Mouse (Mus musculus): Measurements from ENCODE around the gene Cys1.
"Not testable (repeated sequence)": the region's sequence is repeated elsewhere in the genome, so short reads cannot be mapped to it uniquely, and the experiment has no call there.

Gene Cys1

DNA sequence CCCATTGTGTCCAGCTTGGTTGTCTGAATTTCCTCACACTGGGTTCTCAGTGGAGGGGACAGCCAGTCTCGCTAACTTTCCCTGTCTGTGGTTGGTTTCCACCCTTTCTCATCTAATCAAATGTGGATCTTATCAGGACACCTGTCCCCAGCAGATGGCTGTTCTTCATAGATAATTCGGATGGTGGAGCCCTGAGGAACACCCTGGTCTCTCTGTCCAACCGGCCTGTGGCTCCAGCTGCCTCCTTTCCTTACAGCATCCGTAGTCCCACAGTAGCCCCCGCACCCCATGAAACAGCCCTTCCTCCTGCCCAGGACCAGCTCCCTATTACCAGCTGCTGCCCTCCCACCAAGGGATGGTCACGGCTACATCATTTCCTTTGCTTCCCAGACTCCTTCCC is 35.7 kb downstream of the Cys1 start:
- DNase-seq (ENCODE audit: low spot score): no peak

DNA sequence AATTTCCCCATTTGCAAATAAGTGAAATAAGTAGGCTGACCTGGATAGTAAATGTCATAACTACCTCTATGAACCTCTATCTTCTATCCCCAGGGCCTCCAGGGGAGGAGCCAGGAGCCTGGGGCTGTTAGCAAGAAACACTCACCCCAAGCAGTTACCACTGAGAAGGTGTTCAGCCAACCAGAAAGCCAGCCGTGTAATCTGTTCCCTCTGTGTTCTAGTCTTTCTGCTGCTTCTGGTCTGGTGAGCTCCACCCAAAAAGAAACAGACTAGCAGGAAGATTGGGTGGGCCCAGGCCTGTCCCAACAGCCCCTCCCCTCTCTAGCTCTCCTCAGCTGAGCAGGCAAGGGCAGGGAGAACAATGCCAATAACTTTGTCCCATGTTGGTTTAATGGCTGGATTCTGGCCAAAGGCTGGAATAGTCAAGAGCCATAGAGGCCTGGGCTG is 37.5 kb downstream of the Cys1 start:
- no peak for DNase-seq (ENCODE audit: low spot score)

DNA sequence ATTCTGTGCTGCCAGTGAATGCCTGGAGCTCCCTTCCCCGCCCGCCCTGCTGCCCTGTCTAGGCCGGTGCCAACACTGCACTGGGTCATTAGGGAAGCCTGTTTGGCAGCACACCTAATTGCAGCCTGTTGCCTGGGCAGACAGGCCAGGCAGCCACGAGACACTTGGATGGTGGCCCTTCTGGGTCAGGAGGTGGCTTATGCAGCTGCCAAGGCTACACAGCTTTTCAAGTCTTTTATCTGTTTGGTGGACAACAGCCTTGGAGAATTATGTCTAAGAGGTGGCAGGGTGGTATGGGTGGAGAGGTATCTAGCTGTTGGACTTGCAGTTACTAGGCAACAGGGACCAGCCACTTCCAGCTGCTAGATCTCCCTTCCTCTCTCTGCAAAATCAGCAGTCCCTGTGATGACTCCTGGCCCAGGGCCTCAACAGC is 39.2 kb downstream of the Cys1 start:
- peak; percentile 79 for DNase-seq (ENCODE audit: low spot score)

DNA sequence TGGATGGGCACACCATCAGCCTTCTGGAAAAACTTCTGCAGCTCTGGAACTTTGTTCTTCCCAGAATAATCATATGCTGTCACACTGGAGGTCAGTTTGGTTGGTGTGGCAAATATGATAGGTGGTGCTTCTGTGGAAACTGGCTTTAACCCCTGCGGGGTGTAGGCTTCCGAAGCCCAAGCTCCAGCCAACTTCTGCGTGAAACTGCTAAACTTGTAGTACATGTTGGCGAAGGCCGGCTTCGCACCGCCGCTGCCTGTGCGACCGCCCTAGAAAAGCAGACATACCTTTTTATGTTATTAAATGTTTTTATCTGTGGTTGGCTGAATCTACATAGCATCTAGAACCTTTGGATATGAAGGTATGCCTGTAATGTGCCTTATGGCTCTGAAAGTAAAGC is 42.8 kb downstream of the Cys1 start:
- not testable (repeated sequence) for DNase-seq (ENCODE audit: low spot score)

DNA sequence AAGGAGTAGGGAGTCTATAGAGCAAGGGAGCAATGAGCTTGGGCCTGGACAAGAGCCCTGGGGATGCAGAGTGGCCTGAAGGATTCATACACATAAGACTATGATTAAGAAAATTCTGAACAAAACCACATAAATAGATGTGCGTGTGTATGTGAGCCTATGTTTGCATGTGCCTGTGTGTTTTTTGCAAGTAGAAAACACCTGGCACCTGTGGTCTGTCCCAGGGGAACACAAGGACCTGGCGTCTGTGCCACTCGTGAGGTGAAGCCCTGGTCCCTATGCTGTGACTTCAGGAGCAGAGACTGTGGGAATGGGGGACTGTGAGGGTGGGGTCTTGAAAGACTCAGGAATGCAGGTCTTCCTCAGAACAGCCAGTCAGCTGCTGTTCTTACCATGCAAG is 47.0 kb downstream of the Cys1 start:
- no peak for DNase-seq (ENCODE audit: low spot score)

DNA sequence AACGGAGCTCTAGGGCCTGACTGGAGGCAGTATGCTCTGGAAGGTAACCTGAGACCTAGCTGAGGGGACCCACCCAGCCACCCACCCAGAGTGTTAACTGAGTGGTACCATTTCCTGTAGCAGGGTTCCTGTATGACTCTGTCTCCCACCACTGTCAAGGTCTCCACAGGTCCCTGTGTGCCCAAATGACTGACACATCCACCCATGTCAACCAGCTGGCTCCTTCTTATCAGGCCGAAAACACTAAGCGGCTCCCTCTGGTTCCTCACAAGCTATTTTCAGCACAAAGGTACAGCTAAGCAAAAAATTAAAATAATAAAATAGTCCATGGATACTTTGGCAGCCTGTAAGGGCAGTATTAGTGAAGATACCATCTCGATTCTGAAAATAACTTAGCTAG is 47.4 kb downstream of the Cys1 start:
- no peak for DNase-seq (ENCODE audit: low spot score)

DNA sequence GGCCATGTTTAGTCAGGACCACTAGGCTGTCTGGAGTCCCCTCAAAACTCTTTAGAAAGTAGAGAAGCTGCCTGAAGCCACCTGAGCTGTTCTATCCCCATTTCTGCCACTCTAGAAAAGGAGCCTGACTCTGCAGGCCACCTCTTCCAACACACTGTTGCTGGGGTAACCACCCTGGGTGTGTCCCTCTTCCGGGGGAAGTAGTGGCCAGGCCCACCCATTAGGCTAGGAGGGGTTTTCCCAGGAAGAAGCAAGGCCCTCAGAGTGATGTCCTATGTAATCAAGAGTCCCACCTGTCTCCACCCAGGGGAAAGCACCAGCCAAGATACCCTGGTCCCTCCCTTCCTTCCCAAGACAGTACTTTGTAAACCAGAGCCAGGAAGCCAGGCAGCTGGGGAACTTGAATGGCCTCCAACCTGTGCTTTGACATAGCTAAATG is 47.8 kb downstream of the Cys1 start:
- no peak for DNase-seq (ENCODE audit: low spot score)

DNA sequence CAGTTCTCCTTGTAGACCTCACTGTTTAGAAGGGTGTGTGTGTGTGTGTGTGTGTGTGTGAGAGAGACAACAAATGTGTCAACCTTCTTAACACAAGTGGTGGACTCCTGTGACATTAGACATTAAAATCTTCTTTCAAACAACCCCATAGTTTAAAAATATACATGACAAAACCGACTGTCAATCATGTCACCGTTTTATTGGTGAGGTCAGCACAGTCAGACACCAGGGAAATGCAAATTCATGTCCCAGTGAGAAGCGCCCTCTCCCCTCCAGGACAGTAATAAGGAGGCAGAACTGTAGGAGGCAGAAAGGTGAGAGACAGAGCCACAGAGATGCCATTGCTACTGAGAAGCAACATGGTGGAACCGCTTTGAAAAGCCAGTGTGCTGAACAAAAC is 49.2 kb downstream of the Cys1 start:
- no peak for DNase-seq (ENCODE audit: low spot score)

DNA sequence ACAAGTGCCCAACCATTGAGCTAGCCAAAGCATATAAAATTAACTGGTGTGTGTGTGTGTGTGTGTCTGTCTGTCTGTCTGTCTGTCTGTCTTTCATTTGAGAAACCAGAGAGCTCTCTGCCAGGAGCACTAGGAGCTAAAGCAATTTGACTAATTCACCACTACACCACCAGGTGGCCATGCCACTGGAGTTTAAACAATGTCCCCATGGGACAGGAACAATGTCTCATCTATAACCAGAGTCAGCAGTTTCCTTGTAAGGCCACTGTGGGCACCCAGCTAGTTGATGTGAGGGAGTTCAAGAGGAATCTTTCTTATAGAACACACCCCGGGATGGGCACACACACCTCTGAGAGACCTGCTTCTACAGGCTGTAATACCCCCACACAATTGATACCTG is 51.4 kb downstream of the Cys1 start:
- peak; percentile 23 for DNase-seq (ENCODE audit: low spot score)

DNA sequence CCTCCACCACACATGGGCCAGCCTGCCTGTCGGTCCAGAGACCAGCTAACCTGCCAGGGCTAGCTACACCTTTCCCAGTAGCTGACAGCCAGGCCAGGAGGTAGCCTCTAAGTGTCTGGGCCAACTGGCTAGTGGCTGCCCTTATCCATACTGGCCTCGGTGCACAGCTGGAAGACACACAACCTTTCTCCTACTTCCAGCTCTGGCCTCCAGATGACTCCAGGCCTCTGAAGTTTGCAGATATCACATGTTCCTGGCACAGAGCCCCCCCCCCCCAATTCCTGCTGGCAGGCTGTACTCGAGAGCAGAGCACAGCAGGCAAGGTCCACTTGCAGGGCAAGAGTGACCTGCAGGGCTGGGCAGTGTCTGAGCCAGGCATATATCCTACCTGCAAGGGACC is 54.4 kb downstream of the Cys1 start:
- DNase-seq (ENCODE audit: low spot score): no peak

DNA sequence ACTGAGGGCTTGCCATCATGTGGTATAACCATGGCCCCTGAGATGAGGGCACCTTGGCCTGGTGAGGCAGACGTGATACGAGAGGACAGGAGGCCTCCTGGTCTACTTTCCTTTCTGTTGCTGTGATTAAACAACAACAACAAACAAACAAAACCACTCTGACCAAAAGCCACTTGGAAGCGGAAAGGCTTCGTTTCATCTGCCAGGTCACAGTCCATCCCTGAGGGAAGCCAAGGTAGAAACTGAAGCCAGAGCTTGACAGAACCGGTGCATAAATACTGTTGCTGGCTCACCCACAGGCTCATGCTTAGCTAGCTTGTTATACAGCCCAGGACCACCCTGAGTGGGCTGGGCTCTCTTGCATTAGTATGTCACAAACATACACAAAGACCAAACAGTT is 55.2 kb downstream of the Cys1 start:
- no peak for DNase-seq (ENCODE audit: low spot score)

DNA sequence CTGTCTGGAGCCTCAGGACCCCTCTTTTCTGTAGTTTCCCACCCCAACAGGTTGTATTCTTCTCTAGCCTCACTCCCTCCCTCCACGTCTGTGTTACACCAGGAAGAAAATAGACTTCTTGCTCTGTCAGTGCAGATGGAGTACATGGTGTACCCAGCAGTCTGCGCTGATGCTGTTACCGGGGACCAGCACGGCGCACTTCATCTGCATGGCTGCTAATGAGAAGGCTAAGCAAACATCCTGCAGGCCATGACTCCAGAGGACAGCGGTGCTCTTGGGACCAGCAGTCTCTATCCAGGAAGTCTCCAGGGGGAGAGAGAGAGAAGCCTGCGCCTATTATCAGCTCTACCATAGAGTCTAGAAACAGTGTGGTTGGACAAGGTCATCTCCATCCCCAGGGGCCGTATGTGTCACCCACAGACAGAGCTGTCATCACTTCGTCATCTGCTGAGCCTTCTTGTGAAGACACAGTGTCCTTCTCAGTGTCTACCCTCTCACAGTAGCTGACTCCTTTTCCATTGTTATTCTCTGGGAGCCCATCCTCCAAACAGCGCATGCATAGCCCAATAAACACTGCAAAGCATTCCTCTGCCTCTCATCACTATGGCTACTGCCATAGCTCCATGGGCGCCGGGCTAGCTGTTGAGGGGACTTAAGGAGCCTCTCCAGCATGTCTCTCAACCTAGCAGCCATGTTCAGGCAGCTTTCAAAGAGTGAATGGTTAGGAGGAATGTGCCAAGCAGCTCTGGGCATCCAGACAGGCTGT is 57.9 kb downstream of the Cys1 start:
- DNase-seq (ENCODE audit: low spot score): no peak

DNA sequence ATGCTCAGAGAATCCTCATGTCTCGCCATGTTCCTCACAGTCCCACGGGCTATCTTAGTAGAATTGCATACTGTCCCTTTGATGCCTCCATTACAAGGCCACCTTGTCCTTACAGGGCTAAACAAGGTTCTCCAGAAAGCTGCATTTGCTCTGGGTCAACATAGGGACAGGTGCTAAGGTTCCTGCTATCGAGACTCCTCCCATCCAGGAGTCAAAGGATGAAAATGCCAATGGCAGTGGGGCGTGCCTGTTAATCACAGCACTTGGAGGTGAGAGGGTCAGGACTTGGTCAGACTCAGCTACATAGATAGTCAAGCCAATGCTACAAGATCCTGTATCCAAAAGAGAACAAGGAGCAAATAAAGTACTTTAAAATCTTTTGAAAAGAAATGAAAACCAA is 62.2 kb downstream of the Cys1 start:
- DNase-seq (ENCODE audit: low spot score): no peak
